Mouse (Mus musculus): ENCODE data around the gene B3gnt6. TPM values are rescaled to one million over a fixed set of nuclear protein-coding genes. Genes with fewer than 3 reads are reported as not detected.

B3gnt6 gene
- total RNA-seq (2023) = not detected

DNA sequence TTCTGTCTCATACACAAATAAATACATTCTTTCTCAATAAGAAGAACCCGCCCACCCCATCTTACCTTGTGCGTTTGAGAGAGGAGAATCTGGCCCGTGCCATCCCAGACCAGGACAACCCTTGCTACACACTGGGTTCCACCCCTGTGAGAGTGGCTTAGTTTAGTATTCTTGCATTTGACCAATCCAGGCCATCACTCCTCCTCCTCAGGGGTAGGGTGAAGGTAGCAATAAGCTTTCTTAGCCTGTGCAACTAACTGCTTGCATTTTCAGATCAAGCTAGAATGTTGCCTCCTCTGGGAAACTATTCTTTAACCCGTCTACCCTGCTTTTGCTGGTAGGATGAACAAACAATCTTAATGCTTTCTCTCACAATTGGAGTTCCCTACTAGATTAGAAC, at the start of gene B3gnt6:
Gene B3gnt6 (minus strand): TSS at position 101 of the 400 bp plus-strand sequence.

DNA sequence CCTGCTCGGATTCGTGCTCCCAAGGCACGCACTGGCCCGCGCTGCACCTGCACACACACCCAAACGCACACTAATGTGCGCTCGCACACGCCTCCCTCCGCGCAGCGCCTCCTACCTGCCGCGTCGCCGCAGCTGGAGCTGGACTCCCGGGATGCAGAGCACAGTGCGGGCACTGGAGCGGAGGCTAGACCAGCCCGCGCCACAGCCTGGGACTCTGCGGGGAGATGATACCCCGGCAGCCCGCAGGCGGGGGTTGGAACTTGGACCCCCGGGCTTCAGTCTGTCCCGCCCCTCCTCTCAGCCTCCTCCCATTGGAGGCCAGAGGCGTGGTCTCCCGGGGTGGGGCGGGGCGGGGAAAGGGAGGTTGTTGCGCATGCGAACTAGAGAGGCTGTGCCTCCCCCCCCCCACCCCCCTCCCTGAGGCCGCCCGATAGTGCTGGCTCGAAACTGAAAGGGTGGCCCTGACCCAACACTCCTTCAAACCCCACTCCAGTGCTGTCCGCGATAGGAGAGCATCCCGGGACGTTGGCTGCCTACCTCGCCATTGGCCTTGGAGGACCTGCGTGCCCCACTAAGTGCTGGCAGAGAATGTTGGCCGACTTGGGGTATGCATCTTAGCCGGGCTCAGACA, 21.2 kb downstream of the B3gnt6 start, which contains the start of gene Capn5:
Gene Capn5 (minus strand): TSS at position 346 of the 631 bp plus-strand sequence.

GRCm38 (mm10) chr7:98145402-98145801, 53.9 kb downstream of the B3gnt6 start, which contains the start of gene Omp:
TSS of gene Omp (minus strand) at chr7:98145502.

Other genes starting within 250 kb of the B3gnt6 start
- gene Myo7a, start 80.0 kb downstream of the B3gnt6 start, total RNA-seq (2023) = 2.4 TPM
- 0.35 TPM for gene Omp, start 54.0 kb downstream of the B3gnt6 start, total RNA-seq (2023)
- gene Capn5, start 21.2 kb downstream of the B3gnt6 start, total RNA-seq (2023) = 1.1 TPM
- 6.9 TPM for gene Acer3, start 121.7 kb upstream of the B3gnt6 start, total RNA-seq (2023)
- not detected for gene Tsku, start 161.8 kb upstream of the B3gnt6 start, total RNA-seq (2023)
- not detected for gene Gucy2d, start 240.9 kb upstream of the B3gnt6 start, total RNA-seq (2023)